Mouse (Mus musculus) stomach, postnatal 0 days (tissue): Measurements from ENCODE around the gene Gng7. TPM values are rescaled to one million over a fixed set of nuclear protein-coding genes. Genes with fewer than 3 reads are reported as not detected.

Experiments used
- ATAC-seq: fragments of 200-750 bp; cut with Nextera tagmentation; 2 replicates; pipeline ENCODE4 v1.8.0; 2017; ENCODE audit not compliant: low FRiP score, low TSS enrichment
- DNase-seq: peaks from one replicate; pipeline ENCODE4 v3.0.0-alpha.2; 2016; ENCODE audit warnings: low spot score
- H3K27ac ChIP-seq: fragments of 300-500 bp; sonication (generic); replicated peaks from 2 replicates; pipeline ENCODE4 v1.5.1; 2014; ENCODE audit warnings: mild to moderate bottlenecking, control low read depth
- H3K27me3 ChIP-seq: fragments of 300-500 bp; sonication (generic); 2 replicates; pipeline ENCODE4 v1.6.1; 2014; ENCODE audit warnings: low read length; ENCODE audit not compliant: control insufficient read depth, insufficient read depth
- H3K36me3 ChIP-seq: fragments of 300-500 bp; sonication (generic); 2 replicates; pipeline ENCODE4 v1.6.1; 2014; ENCODE audit warnings: low read length, mixed read lengths; ENCODE audit not compliant: control insufficient read depth, insufficient read depth
- H3K4me1 ChIP-seq: fragments of 300-500 bp; sonication (generic); replicated peaks from 2 replicates; pipeline ENCODE4 v1.6.1; 2014; ENCODE audit warnings: antibody characterized with exemption; ENCODE audit not compliant: control insufficient read depth, insufficient read depth
- H3K4me2 ChIP-seq: fragments of 300-500 bp; sonication (generic); replicated peaks from 2 replicates; pipeline ENCODE4 v1.6.1; 2014; ENCODE audit warnings: low read depth, mild to moderate bottlenecking, control low read depth, moderate library complexity
- H3K4me3 ChIP-seq: fragments of 300-500 bp; sonication (generic); 2 replicates; pipeline ENCODE4 v1.5.1; 2014; ENCODE audit warnings: low read depth, low read length, control low read depth
- H3K9ac ChIP-seq: fragments of 300-500 bp; sonication (generic); 2 replicates; pipeline ENCODE4 v1.6.1; 2014; ENCODE audit warnings: mild to moderate bottlenecking, low read length, control low read depth, mixed read lengths
- H3K9me3 ChIP-seq: fragments of 300-500 bp; sonication (generic); 2 replicates; pipeline ENCODE4 v1.6.1; 2016; ENCODE audit warnings: low read length; ENCODE audit not compliant: control insufficient read depth
- CTCF ChIP-seq: IDR thresholded peaks from 2 replicates; pipeline ENCODE4 v1.5.1; 2016; ENCODE audit warnings: antibody characterized with exemption, low read depth, mild to moderate bottlenecking, moderate library complexity
- EP300 ChIP-seq: optimal IDR thresholded peaks from 2 replicates; pipeline ENCODE3; 2016; ENCODE audit warnings: antibody characterized with exemption
- WGBS: fragments of 180-500 bp; shearing (Covaris S2); extraction: QIAGEN DNeasy Blood & Tissue Kit; methylation state at CpG from one replicate; pipeline ENCODE4 v1.1.7; 2014; 5-methylcytosine and 5-hydroxymethylcytosine counted together
- polyA plus RNA-seq: library from polyadenylated mRNA; unstranded; fragments of >200 nt; fragmentation: Nextera tagmentation; extraction: Ambion mirVana; gene quantifications from 2 replicates; pipeline ENCODE4 v1.2.1, GENCODE M21; 2015

The Gng7 gene
- polyA plus RNA-seq, 1 experiment from 2014 or later, result 1.3 TPM

DNA sequence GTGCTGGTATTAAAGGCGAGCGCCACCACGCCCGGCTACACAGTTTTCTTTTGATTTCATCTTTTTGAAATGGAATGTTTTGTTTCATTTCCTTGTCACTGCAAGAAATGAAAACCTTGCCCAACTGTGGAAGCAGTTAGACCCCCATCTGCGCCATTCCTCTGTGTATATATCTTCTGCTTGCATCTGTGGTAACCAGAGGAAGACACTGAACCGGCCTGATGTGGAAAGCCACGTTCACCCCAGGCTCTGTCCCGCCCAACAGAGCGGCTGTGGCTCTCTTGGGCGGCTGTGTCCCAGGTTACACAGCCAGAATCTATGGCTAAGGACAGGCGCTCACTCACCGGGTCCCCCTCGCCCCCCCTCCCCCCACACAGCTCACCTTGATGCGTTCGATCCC lies 62.3 kb downstream of the Gng7 start:
- whole genome bisulfite sequencing, result 82% methylated on average over 15 of the region's 15 CpGs

DNA sequence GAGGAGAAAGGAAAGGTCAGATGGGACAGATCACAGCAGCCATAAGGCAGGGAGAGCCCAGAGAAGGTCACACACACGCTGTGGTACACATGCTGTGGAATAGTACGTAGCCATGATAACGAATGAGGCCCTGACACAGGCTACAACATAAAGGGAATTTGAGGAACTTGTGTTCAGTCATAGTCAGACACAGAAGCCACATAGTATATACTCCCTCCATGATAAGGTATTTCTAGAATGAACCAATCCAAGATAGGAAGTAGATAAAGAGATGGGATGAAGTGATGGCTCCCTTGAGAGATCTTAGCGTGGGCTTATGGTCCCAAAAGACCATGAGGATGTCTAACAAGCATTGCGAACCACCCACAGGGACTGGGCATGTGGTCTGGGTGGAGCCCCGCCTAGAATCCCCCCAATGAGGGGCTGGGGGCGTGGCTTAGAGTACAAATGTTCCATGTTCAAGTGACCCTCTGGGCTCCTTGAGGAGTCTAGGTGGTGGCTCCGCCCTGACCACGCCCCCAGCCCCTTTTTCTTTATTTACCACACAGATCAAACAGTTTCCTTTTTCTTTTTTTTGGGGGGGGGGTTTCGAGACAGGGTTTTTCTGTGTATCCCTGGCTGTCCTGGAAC lies 62.9 kb downstream of the Gng7 start:
- no peak for ATAC-seq

More for the DNA sequence above, 62.3 kb downstream of the Gng7 start:
- Histone ChIP-seq H3K9me3 (no peaks in the 10 kb centered on the region), H3K4me2 (no peak overlapping the region), H3K36me3 (no peaks in the 10 kb centered on the region), H3K4me1 (peaks cover 14% of the 10 kb centered on the region), H3K27ac (no peak overlapping the region), H3K9ac (no peak overlapping the region), H3K27me3 (no peaks in the 10 kb centered on the region), H3K4me3 (no peak overlapping the region)
- ATAC-seq (no peak), DNase-seq (no peak)
- TF ChIP-seq EP300, result no peak
- TF ChIP-seq CTCF, result no peak

DNA sequence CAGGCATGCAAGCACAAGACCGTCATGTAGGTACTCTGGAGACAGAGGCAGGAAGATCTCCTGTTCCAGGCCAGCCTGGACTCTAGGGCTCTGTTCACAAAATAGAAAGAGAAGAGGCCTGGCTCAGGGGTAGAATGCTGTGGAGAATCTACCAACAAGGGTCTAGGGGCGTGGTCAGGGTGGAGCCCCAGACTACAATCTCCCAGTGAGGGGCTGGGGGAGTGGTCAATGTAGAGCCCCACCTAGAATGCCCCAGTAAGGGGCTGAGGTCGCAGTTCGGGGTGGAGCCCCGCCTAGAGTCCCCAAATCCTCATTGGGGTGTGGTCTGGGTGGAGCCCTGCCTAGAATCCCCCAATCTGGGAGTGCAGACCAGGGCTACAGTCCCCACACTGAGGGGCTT lies 64.4 kb downstream of the Gng7 start:
- Histone ChIP-seq H3K27me3 (no peaks in the 10 kb centered on the region), H3K4me2 (no peak overlapping the region), H3K4me3 (no peak overlapping the region), H3K36me3 (no peaks in the 10 kb centered on the region), H3K4me1 (peaks cover 10% of the 10 kb centered on the region), H3K9me3 (no peaks in the 10 kb centered on the region), H3K9ac (no peak overlapping the region), H3K27ac (no peak overlapping the region)
- WGBS, result 40% methylated on average over 5 of the region's 5 CpGs
- no peak for TF ChIP-seq CTCF
- no peak for TF ChIP-seq EP300
- DNase-seq (no peak), ATAC-seq (no peak)

More for the DNA sequence above, 62.9 kb downstream of the Gng7 start:
- TF ChIP-seq CTCF (no peak), EP300 (no peak)
- Histone ChIP-seq H3K27ac (no peak overlapping the region), H3K9me3 (no peaks in the 10 kb centered on the region), H3K9ac (no peak overlapping the region), H3K4me1 (peaks cover 16% of the 10 kb centered on the region), H3K4me2 (no peak overlapping the region), H3K27me3 (no peaks in the 10 kb centered on the region), H3K36me3 (no peaks in the 10 kb centered on the region), H3K4me3 (no peak overlapping the region)
- WGBS, result 77% methylated on average over 10 of the region's 10 CpGs
- no peak for DNase-seq

DNA sequence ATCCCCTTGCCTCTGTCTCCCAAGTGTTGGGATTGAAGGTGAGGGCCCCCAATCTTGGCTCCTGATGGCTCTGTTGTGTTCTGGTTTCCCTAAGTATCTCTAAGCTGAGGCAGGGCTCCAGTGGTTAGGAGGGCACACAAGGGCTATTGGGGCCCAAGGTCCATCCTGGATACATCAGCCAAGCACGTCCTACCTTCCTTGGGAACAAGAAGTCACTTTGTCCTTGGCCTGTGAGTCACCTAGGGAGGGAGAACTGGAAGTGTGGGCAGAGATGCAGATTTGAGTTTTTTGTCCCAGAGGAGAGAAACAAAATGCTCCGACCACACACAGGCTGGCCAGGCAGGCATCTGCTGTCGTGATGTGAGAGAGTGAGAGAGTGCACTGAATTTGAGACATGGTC lies 65.7 kb downstream of the Gng7 start:
- no peaks in the 10 kb centered on the region for H3K9me3 ChIP-seq
- ATAC-seq (no peak), DNase-seq (no peak)
- no peak overlapping the region for H3K4me3 ChIP-seq
- peak overlapping the region; percentile 13; the same call in 1 of the 2 replicates for H3K27ac ChIP-seq
- peaks cover 6% of the 10 kb centered on the region for H3K4me1 ChIP-seq
- no peaks in the 10 kb centered on the region for H3K27me3 ChIP-seq
- H3K9ac ChIP-seq, result peak overlapping the region; percentile 35; the same call in 1 of the 2 replicates
- H3K4me2 ChIP-seq, result no peak overlapping the region
- H3K36me3 ChIP-seq, result no peaks in the 10 kb centered on the region
- WGBS, result 66% methylated on average over 3 of the region's 3 CpGs
- TF ChIP-seq CTCF, result no peak
- TF ChIP-seq EP300, result no peak

DNA sequence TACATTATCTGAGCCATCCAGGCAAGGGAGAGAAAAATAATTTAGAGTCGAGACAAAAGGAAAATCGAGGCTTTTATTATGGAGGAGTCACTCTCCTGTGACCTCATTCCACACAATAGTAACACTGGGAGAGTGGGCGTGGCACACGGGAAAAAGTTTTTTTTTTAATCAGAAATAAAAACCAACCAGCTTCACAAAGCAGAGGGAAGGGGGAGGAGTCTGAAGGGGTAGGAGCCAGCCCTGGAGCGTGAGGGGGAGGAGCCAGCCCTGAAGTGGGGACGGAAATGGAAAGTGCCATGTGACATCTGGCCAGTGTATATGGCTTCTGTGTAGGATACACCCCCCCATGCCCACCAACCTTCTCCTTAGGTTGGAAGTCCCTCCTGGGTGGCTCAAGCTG lies 66.2 kb downstream of the Gng7 start:
- Histone ChIP-seq H3K4me2 (no peak overlapping the region), H3K36me3 (no peaks in the 10 kb centered on the region), H3K27me3 (no peaks in the 10 kb centered on the region), H3K4me1 (peaks cover 6% of the 10 kb centered on the region), H3K27ac (peak overlapping the region; percentile 73), H3K9ac (no peak overlapping the region), H3K4me3 (no peak overlapping the region), H3K9me3 (no peaks in the 10 kb centered on the region)
- peak; percentile 76 for ATAC-seq
- DNase-seq, result peak; percentile 87
- 23% methylated on average over 6 of the region's 6 CpGs for WGBS
- no peak for TF ChIP-seq EP300
- TF ChIP-seq CTCF, result no peak

DNA sequence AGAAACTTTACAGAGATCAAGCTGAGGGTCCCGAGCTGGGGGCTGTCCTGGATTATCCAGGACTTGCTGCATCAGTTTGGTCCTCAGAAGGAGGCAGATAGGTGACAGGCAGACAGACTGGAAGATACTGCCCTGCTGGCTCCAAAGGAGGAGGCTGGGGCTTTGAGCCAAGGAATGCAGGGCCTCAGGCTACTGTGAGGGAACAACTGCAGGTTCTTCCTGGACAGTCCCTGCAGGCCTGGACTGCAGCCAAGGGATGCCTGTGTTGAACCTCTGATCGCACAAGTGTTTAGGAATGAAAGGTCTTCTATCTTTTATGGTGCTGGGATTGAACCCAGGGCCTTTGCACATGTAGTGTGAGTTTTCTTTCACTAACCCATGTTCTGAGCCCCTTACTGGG lies 66.9 kb downstream of the Gng7 start:
- Histone ChIP-seq H3K27ac (peak overlapping the region; percentile 73), H3K9me3 (no peaks in the 10 kb centered on the region), H3K4me3 (no peak overlapping the region), H3K4me2 (no peak overlapping the region), H3K9ac (no peak overlapping the region), H3K4me1 (peaks cover 6% of the 10 kb centered on the region), H3K27me3 (no peaks in the 10 kb centered on the region), H3K36me3 (no peaks in the 10 kb centered on the region)
- ATAC-seq (no peak), DNase-seq (peak; percentile 50)
- 19% methylated on average over 2 of the region's 2 CpGs for WGBS
- TF ChIP-seq EP300 (no peak), CTCF (no peak)
